Mouse (Mus musculus): ENCODE results near the gene Ube3b.

- TF ChIP-seq CTCF (IDR thresholded peaks at IDR 0.05; ENCODE audit: low read depth, low read length) = no peak
- no peak for TF ChIP-seq POLR2A (IDR thresholded peaks at IDR 0.05; ENCODE audit: extremely low read depth, insufficient read depth, low read length)
Observed at GRCm38 (mm10) chr5:114426732-114427131, 46.3 kb downstream of the Ube3b start.
